Mouse (Mus musculus) bone marrow macrophage, adult 2 months (primary cell): ENCODE measurements around the gene Rin3.

Experiments
- CTCF ChIP-seq: IDR thresholded peaks from 2 replicates; pipeline ENCODE4 v1.5.1; 2012; ENCODE audit warnings: low read depth, mild to moderate bottlenecking, low read length, moderate library complexity
- POLR2A ChIP-seq: IDR thresholded peaks from 2 replicates; pipeline ENCODE4 v1.6.1; 2012; ENCODE audit warnings: mild to moderate bottlenecking, low read depth, low read length, borderline replicate concordance

- TF ChIP-seq CTCF, result no peak
- TF ChIP-seq POLR2A, result no peak
Observed at GRCm38 (mm10) chr12:102342602-102343001, 59.8 kb downstream of the Rin3 start.
